Mouse (Mus musculus): ENCODE results near the gene Foxa3. TPM values are rescaled to one million over a fixed set of nuclear protein-coding genes. Genes with fewer than 3 reads are reported as not detected.
A peak's percentile ranks its signal among the peaks of the same experiment; 100 is the strongest.

Foxa3 gene
- total RNA-seq, 1 experiment: 1.7 TPM

GRCm38 (mm10) chr7:19012025-19012621, 11.2 kb downstream of the Foxa3 start:
- H3K27ac ChIP-seq (ENCODE audit: insufficient read depth, low read depth, low read length, poor library complexity, severe bottlenecking): no peak overlapping the region
- no peaks in the 10 kb centered on the region for H3K36me3 ChIP-seq (ENCODE audit: control insufficient read depth, insufficient read depth, low read length, poor library complexity, severe bottlenecking)
- DNase-seq (ENCODE audit: low read depth, low spot score): no peak
- no peak for TF ChIP-seq ZC3H11A (IDR thresholded peaks at IDR 0.05; ENCODE audit: borderline replicate concordance, low read depth, low read length)
- no peak for TF ChIP-seq ZNF384 (IDR thresholded peaks at IDR 0.05; ENCODE audit: low read depth, low read length)
- TF ChIP-seq CHD2 (IDR thresholded peaks at IDR 0.05; ENCODE audit: low read depth, low read length): no peak
- TF ChIP-seq MAFK (IDR thresholded peaks at IDR 0.05; ENCODE audit: insufficient read depth, low read depth, low read length): no peak
- no peak for TF ChIP-seq HCFC1 (IDR thresholded peaks at IDR 0.05; ENCODE audit: borderline replicate concordance, insufficient read depth, low read length)
- peak overlapping the region; percentile 29 to 38; a peak in 3 of 4 replicates for H3K4me3 ChIP-seq (ENCODE audit: insufficient read depth in 1 of 2, low read depth in 1 of 2, low read length in 2 of 2, poor library complexity in 1 of 2, severe bottlenecking in 1 of 2)
- H3K9ac ChIP-seq (ENCODE audit: insufficient read depth, low read depth, low read length, poor library complexity, severe bottlenecking): peak overlapping the region; percentile 52
- in situ Hi-C loops (cut with MboI; ENCODE audit: low sequenced_read_pairs in 2 of 2, unreplicated experiment in 2 of 2): no loop called here
- H3K9me3 ChIP-seq (ENCODE audit: control insufficient read depth, insufficient read depth, low read depth, low read length): no peaks in the 10 kb centered on the region
- peaks cover 0 to 7% of the 10 kb centered on the region in 2 experiments; a peak in 2 of 4 replicates for H3K4me1 ChIP-seq (ENCODE audit: control insufficient read depth in 2 of 2, insufficient read depth in 2 of 2, low read length in 2 of 2, poor library complexity in 1 of 2)

- DNase-seq (ENCODE audit: low read depth, low spot score): no peak
- TF ChIP-seq ZC3H11A (IDR thresholded peaks at IDR 0.05; ENCODE audit: borderline replicate concordance, low read depth, low read length) (no peak), HCFC1 (IDR thresholded peaks at IDR 0.05; ENCODE audit: borderline replicate concordance, insufficient read depth, low read length) (no peak), ZNF384 (IDR thresholded peaks at IDR 0.05; ENCODE audit: low read depth, low read length) (no peak), CHD2 (IDR thresholded peaks at IDR 0.05; ENCODE audit: low read depth, low read length) (no peak), MAFK (IDR thresholded peaks at IDR 0.05; ENCODE audit: insufficient read depth, low read depth, low read length) (no peak)
- in situ Hi-C loops (cut with MboI; ENCODE audit: low sequenced_read_pairs in 2 of 2, unreplicated experiment in 2 of 2): no loop called here
- Histone ChIP-seq H3K4me1 (ENCODE audit: control insufficient read depth in 2 of 2, insufficient read depth in 2 of 2, low read length in 2 of 2, poor library complexity in 1 of 2) (peaks cover 0 to 13% of the 10 kb centered on the region in 2 experiments; a peak in 2 of 4 replicates), H3K4me3 (ENCODE audit: insufficient read depth in 1 of 2, low read depth in 1 of 2, low read length in 2 of 2, poor library complexity in 1 of 2, severe bottlenecking in 1 of 2) (no peak overlapping the region), H3K27ac (ENCODE audit: insufficient read depth, low read depth, low read length, poor library complexity, severe bottlenecking) (no peak overlapping the region), H3K36me3 (ENCODE audit: control insufficient read depth, insufficient read depth, low read length, poor library complexity, severe bottlenecking) (peaks cover 6% of the 10 kb centered on the region), H3K9ac (ENCODE audit: insufficient read depth, low read depth, low read length, poor library complexity, severe bottlenecking) (no peak overlapping the region), H3K9me3 (ENCODE audit: control insufficient read depth, insufficient read depth, low read depth, low read length) (no peaks in the 10 kb centered on the region)
Measured at GRCm38 (mm10) chr7:19010581-19010980, 12.8 kb downstream of the Foxa3 start.

GRCm38 (mm10) chr7:19007026-19007977, 16.0 kb downstream of the Foxa3 start:
- in situ Hi-C loops (cut with MboI; ENCODE audit: low sequenced_read_pairs in 2 of 2, unreplicated experiment in 2 of 2): no loop called here
- Histone ChIP-seq H3K4me1 (ENCODE audit: control insufficient read depth in 2 of 2, insufficient read depth in 2 of 2, low read length in 2 of 2, poor library complexity in 1 of 2) (peaks cover 3 to 11% of the 10 kb centered on the region in 2 experiments; a peak in 3 of 4 replicates), H3K27ac (ENCODE audit: insufficient read depth, low read depth, low read length, poor library complexity, severe bottlenecking) (no peak overlapping the region), H3K9me3 (ENCODE audit: control insufficient read depth, insufficient read depth, low read depth, low read length) (no peaks in the 10 kb centered on the region), H3K4me3 (ENCODE audit: insufficient read depth in 1 of 2, low read depth in 1 of 2, low read length in 2 of 2, poor library complexity in 1 of 2, severe bottlenecking in 1 of 2) (no peak overlapping the region), H3K36me3 (ENCODE audit: control insufficient read depth, insufficient read depth, low read length, poor library complexity, severe bottlenecking) (peaks cover 12% of the 10 kb centered on the region), H3K9ac (ENCODE audit: insufficient read depth, low read depth, low read length, poor library complexity, severe bottlenecking) (no peak overlapping the region)
- no peak for DNase-seq (ENCODE audit: low read depth, low spot score)
- TF ChIP-seq CHD2 (IDR thresholded peaks at IDR 0.05; ENCODE audit: low read depth, low read length): no peak
- TF ChIP-seq MAFK (IDR thresholded peaks at IDR 0.05; ENCODE audit: insufficient read depth, low read depth, low read length): no peak
- no peak for TF ChIP-seq HCFC1 (IDR thresholded peaks at IDR 0.05; ENCODE audit: borderline replicate concordance, insufficient read depth, low read length)
- no peak for TF ChIP-seq ZC3H11A (IDR thresholded peaks at IDR 0.05; ENCODE audit: borderline replicate concordance, low read depth, low read length)
- no peak for TF ChIP-seq ZNF384 (IDR thresholded peaks at IDR 0.05; ENCODE audit: low read depth, low read length)

GRCm38 (mm10) chr7:19006476-19006875, 16.9 kb downstream of the Foxa3 start:
- Histone ChIP-seq H3K27ac (ENCODE audit: insufficient read depth, low read depth, low read length, poor library complexity, severe bottlenecking) (no peak overlapping the region), H3K36me3 (ENCODE audit: control insufficient read depth, insufficient read depth, low read length, poor library complexity, severe bottlenecking) (peaks cover 12% of the 10 kb centered on the region), H3K4me1 (ENCODE audit: control insufficient read depth in 2 of 2, insufficient read depth in 2 of 2, low read length in 2 of 2, poor library complexity in 1 of 2) (peaks cover 3 to 11% of the 10 kb centered on the region in 2 experiments; a peak in 2 of 4 replicates), H3K4me3 (ENCODE audit: insufficient read depth in 1 of 2, low read depth in 1 of 2, low read length in 2 of 2, poor library complexity in 1 of 2, severe bottlenecking in 1 of 2) (no peak overlapping the region), H3K9me3 (ENCODE audit: control insufficient read depth, insufficient read depth, low read depth, low read length) (no peaks in the 10 kb centered on the region), H3K9ac (ENCODE audit: insufficient read depth, low read depth, low read length, poor library complexity, severe bottlenecking) (no peak overlapping the region)
- in situ Hi-C loops (cut with MboI; ENCODE audit: low sequenced_read_pairs in 2 of 2, unreplicated experiment in 2 of 2): no loop called here
- TF ChIP-seq MAFK (IDR thresholded peaks at IDR 0.05; ENCODE audit: insufficient read depth, low read depth, low read length) (no peak), CHD2 (IDR thresholded peaks at IDR 0.05; ENCODE audit: low read depth, low read length) (no peak), ZC3H11A (IDR thresholded peaks at IDR 0.05; ENCODE audit: borderline replicate concordance, low read depth, low read length) (peak; percentile 9; the same call in 1 of the 2 replicates), HCFC1 (IDR thresholded peaks at IDR 0.05; ENCODE audit: borderline replicate concordance, insufficient read depth, low read length) (0 out of 2 replicates have a peak, but pooled peaks have one; percentile 19), ZNF384 (IDR thresholded peaks at IDR 0.05; ENCODE audit: low read depth, low read length) (no peak)
- peak; percentile 79 for DNase-seq (ENCODE audit: low read depth, low spot score)
